Mouse (Mus musculus): Measurements from ENCODE around the gene Cd2. TPM values are rescaled to one million over a fixed set of nuclear protein-coding genes. Genes with fewer than 3 reads are reported as not detected.

The Cd2 gene
- polyA plus RNA-seq (2017; shearing (Covaris generic)) = 1,259 TPM

GRCm38 (mm10) chr3:101287911-101288311 lies at the start of gene Cd2:
Gene Cd2 (minus strand): TSS chr3:101287939.

Other genes starting within 250 kb of the Cd2 start
- gene Ptgfrn, start 177.7 kb downstream of the Cd2 start, polyA plus RNA-seq (2017; shearing (Covaris generic)) = 0.36 TPM
- 3.5 TPM for gene Igsf3, start 89.1 kb upstream of the Cd2 start, polyA plus RNA-seq (2017; shearing (Covaris generic))

Measured in CD4-positive, CD25-positive, alpha-beta regulatory T cell (primary cell).